8 mouse cellular contexts compared by ENCODE assay signal in the genomic region with DNA sequence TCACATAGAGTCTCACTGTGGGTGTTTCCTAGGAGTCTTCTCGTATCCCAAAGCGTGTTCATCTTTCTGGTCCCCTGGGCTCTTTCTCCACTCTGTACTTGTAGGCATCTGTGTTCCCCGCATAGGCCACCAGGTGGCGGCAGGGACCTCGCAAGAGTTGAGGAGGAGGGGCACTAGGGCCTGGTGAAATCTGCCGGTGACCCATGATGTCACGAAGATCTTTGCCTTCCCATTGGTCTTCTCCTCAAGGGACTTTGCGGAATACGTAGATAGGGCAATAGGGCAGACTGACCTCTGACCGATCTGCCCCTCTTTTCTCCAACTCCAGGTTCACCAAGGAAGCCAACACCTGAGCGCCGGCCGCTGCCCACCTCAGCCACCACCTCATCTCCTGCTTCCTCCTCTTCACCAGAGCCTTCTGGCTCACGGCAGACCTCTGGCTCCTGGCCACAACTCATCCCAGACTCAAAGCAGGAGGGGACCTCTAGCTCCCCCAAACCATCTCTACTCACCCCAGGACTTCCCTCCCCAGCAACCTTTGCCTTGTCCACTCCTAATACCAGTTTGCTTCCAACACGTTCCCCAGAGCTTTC. TPM values are rescaled to one million over a fixed set of nuclear protein-coding genes. Genes with fewer than 3 reads are reported as not detected.
DNase-seq lines count a peak whose midpoint lies in the region; ATAC-seq lines count a peak whose summit lies in the region.

No protein-coding gene starts in this region.

- H3K27ac ChIP-seq in intestine, embryonic 14.5 days (ENCODE audit: low read depth), result no peak overlapping the region

- peak; percentile 72 for ATAC-seq in intestine, embryonic 14.5 days (replicated peaks; ENCODE audit: low FRiP score, low TSS enrichment, low read depth)

- peak; percentile 93 to 98 for DNase-seq in adrenal gland, adult (ENCODE audit: inconsistent age in 2 of 2, low spot score in 1 of 2)
- peak; percentile 92 for DNase-seq in embryo, embryonic 11 days
- DNase-seq in gastrocnemius, postnatal 25 days, result peak; percentile 86
- DNase-seq in intestine, embryonic 14.5 days (ENCODE audit: low spot score), result peak; percentile 97
- DNase-seq in left cerebral cortex, postnatal 14 days (ENCODE audit: low spot score in 2 of 2), result peak; percentile 93 to 96
- DNase-seq in mesoderm, embryonic 11.5 days (ENCODE audit: low read depth, low spot score), result peak; percentile 93
- DNase-seq in right cerebral cortex, postnatal 36 days (ENCODE audit: low spot score in 2 of 2), result peak; percentile 87 to 91
- peak; percentile 85 for DNase-seq in yolk sac, embryonic 10.5 days (ENCODE audit: low spot score)

- H3K4me3 ChIP-seq in intestine, embryonic 14.5 days (ENCODE audit: low read depth, low read length), result peak overlapping the region; percentile 29

- H3K9ac ChIP-seq in intestine, embryonic 14.5 days (ENCODE audit: low read length), result no peak overlapping the region

- H3K4me1 ChIP-seq in intestine, embryonic 14.5 days (replicated peaks; ENCODE audit: control insufficient read depth, insufficient read depth, low read length), result 0 out of 2 replicates have a peak, but pooled peaks cover 3% of the 10 kb centered on the region

- intact Hi-C loops in left cerebral cortex, postnatal 14 days (cut with DNase I), result loop anchor here (5.0 kb wide), 1 partner anchor 104 kb away; no protein-coding TSS in a partner anchor

- H3K36me3 ChIP-seq in intestine, embryonic 14.5 days (ENCODE audit: control insufficient read depth, insufficient read depth, low read length), result no peaks in the 10 kb centered on the region

- H3K27me3 ChIP-seq in intestine, embryonic 14.5 days (replicated peaks; ENCODE audit: control insufficient read depth, insufficient read depth, low read length), result no peaks in the 10 kb centered on the region

- no peaks in the 10 kb centered on the region for H3K9me3 ChIP-seq in intestine, embryonic 14.5 days (ENCODE audit: control insufficient read depth, low read length)

- 14% methylated on average over 15 of the region's 15 CpGs for WGBS in intestine, embryonic 14.5 days

- H3K4me2 ChIP-seq in intestine, embryonic 14.5 days (ENCODE audit: low read length), result peak overlapping the region; percentile 53

RNA-seq across cellular contexts. Expression of a gene that starts 17.7 kb away (rescaled TPM):
- total RNA-seq in gastrocnemius, postnatal 25 days (2021), result 10 to 100 TPM; 10.1 to 11.6 TPM
- polyA plus RNA-seq in intestine, embryonic 14.5 days (2014; fragmentation: Nextera tagmentation; extraction: Ambion mirVana), result 3.7 and 4.0 TPM in 2 replicates
- total RNA-seq in left cerebral cortex, postnatal 14 days (2021), result 1 to 10 TPM; 2.3 to 2.9 TPM

RNA-seq across cellular contexts. Expression of a gene that starts 20.9 kb away (rescaled TPM):
- 10 to 100 TPM; 29.0 to 60.0 TPM for total RNA-seq in gastrocnemius, postnatal 25 days (2021)
- polyA plus RNA-seq in intestine, embryonic 14.5 days (2014; fragmentation: Nextera tagmentation; extraction: Ambion mirVana), result 0.23 and 0.26 TPM in 2 replicates
- under 1 TPM in 1 of 2 experiments, not detected in 1; 0.15 TPM for total RNA-seq in left cerebral cortex, postnatal 14 days (2021)

RNA-seq across cellular contexts. Expression of a gene that starts 21.5 kb away (rescaled TPM):
- 1 to 10 TPM; 3.7 to 5.2 TPM for total RNA-seq in gastrocnemius, postnatal 25 days (2021)
- 3.1 and 3.3 TPM in 2 replicates for polyA plus RNA-seq in intestine, embryonic 14.5 days (2014; fragmentation: Nextera tagmentation; extraction: Ambion mirVana)
- total RNA-seq in left cerebral cortex, postnatal 14 days (2021), result 10 to 100 TPM; 86.6 to 92.4 TPM

RNA-seq across cellular contexts. Expression of a gene that starts 27.6 kb away (rescaled TPM):
- total RNA-seq in gastrocnemius, postnatal 25 days (2021), result 1 to 10 TPM in 1 of 2 experiments, under 1 TPM in 1; 0.49 to 3.1 TPM
- polyA plus RNA-seq in intestine, embryonic 14.5 days (2014; fragmentation: Nextera tagmentation; extraction: Ambion mirVana), result 0.16 TPM in 1 of 2 replicates, not detected in the other
- under 1 TPM; 0.42 to 0.55 TPM for total RNA-seq in left cerebral cortex, postnatal 14 days (2021)

RNA-seq across cellular contexts. Expression of a gene that starts 28.3 kb away (rescaled TPM):
- total RNA-seq in gastrocnemius, postnatal 25 days (2021), result 1 to 10 TPM; 6.8 to 8.3 TPM
- 3.3 and 4.0 TPM in 2 replicates for polyA plus RNA-seq in intestine, embryonic 14.5 days (2014; fragmentation: Nextera tagmentation; extraction: Ambion mirVana)
- 10 to 100 TPM; 14.5 to 16.3 TPM for total RNA-seq in left cerebral cortex, postnatal 14 days (2021)

Comparison
In these comparisons a context has a peak if more than half of its experiments do, and no peak if none do; other contexts are left out.
1. RNA of a gene that starts 20.9 kb away (total RNA-seq): 29.0 to 60.0 TPM in gastrocnemius, postnatal 25 days; 0.15 TPM in left cerebral cortex, postnatal 14 days; every median in the first group is over 10 times any median in the second.
2. RNA of a gene that starts 21.5 kb away (total RNA-seq): 86.6 to 92.4 TPM in left cerebral cortex, postnatal 14 days; 3.7 to 5.2 TPM in gastrocnemius, postnatal 25 days; every median in the first group is over 10 times any median in the second.
3. Peak in every context shown above with its lines, with median percentiles within 50 percentile points of each other: DNase-seq.